Mouse (Mus musculus) spleen, adult 12 weeks (tissue): ENCODE measurements around the gene Gm29609.
"Not testable (repeated sequence)": the region's sequence is repeated elsewhere in the genome, so short reads cannot be mapped to it uniquely, and the experiment has no call there.

Experiments used
- DNase-seq: peaks from one replicate; pipeline ENCODE4 v3.0.0; 2022; ENCODE audit warnings: low spot score

Gene Gm29609

GRCm38 (mm10) chr5:31179766-31180630, at the start of gene Gm29609, which contains the start of gene Gtf3c2:
Gene Gm29609, minus strand, starts transcription at chr5:31179911.
Gene Gtf3c2, minus strand, starts transcription at chr5:31180144.
- DNase-seq: peak; percentile 92

DNA sequence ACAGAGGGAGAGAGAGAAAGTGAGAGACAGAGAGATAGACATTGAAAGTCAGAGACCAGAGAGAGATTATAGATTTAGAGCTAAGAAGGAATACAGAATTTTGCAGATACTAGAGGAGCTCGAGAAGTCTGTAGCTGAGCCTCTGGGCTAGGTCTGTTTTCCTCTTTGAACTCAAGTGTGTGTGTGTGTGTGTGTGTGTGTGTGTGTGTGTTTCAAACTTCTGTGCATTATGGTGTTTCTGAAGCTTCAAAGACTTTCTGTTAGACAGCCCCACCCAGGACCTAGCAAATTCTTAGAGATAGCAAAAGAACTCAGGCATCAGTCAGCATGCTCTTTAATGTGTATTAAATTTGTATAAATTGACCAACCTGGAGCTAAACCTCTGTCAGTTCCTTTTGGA, 46.9 kb upstream of the Gm29609 start:
- no peak for DNase-seq

DNA sequence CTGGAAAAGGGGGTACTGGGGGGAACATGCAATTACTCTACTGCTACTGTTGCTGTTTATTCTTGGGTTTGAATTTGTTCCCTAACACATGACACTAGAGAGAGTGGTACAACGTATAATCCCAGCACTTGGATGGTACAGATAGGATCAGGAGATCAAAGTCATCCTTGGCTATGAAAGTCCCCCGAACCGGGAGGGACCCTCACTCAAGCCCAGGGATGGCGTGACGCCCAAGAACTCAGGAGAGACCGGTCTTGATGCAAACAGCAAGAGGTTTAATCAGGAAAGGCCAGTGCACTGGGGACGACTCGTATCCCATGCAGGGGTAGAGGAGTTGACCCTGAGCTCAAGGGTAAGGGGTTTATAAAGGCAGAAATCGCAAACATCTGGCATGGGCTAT, 43.0 kb upstream of the Gm29609 start:
- DNase-seq: no peak

DNA sequence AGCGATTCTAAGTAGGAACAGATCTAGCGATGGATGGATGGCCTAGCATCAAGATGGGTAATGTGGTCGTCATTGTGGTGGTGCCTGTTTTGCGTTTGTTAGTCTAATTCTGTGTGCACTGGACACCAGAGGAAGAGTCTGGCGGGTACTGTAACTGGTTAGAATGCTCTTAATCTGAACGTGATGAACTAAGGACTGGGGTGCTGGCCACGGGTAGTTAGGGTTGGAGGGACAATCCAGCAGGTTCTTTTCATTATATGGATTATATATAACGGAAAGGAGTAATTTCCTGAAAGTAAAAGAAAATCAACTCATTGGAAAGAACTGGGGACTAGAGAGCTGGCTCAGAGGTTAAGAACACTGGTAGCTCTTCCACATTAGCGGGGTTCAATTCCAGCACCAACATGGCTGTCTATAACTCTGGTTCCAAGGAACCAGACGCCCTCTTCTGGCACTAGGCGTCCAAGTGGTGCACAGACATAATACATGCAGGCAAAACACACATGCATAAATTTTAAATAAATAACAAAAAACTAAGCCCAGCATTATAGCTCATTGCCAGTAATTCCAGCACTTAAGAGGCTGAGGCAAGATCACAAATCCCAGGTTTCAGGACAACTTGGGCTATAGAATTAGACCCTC, 41.7 kb upstream of the Gm29609 start:
- DNase-seq: no peak

DNA sequence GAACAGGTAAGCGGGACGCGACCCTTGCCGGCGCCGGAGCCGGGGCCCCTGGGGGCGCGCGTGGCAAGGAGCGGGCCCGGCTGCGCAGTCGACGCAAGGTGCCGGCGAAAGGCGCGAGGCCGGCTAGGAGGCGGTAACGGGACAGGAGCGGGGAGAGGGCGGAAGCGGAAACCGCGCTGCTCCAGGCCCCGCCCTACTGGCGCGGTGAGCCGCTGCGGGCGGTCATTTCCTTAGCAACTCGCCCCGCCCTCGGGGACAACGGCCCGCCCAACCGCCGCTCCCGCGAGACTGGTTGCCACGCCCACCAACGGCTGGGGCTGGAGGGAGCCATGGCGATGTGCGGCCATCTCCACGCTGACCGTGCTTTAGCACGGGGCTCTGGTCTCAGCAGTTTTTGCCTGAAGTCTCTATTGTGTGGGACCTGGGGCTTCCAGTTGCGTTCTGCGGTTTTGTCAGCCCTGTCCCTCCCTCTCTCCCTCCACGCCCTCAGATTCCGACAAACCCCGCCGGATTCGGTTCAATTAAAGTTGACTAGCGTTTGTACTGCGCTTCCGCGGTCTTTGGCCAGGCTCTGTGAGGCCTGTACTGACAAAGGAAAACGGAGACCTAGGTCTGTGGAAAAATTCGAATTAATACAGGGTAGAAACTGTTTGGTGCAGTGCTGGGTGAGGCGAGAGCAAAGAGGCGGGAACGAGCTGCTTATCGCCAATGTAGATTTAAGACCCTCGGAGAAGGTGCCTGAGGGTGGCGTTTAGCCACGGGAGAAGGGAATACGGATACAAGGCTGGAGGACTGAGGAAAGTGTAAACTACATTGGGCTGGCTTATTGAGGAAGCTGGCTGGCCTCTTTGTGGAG, 41.0 kb upstream of the Gm29609 start, which contains the start of gene Ppm1g:
TSS of gene Ppm1g (minus strand) at position 240 of the 856 bp plus-strand sequence.
- peak; percentile 98 for DNase-seq

DNA sequence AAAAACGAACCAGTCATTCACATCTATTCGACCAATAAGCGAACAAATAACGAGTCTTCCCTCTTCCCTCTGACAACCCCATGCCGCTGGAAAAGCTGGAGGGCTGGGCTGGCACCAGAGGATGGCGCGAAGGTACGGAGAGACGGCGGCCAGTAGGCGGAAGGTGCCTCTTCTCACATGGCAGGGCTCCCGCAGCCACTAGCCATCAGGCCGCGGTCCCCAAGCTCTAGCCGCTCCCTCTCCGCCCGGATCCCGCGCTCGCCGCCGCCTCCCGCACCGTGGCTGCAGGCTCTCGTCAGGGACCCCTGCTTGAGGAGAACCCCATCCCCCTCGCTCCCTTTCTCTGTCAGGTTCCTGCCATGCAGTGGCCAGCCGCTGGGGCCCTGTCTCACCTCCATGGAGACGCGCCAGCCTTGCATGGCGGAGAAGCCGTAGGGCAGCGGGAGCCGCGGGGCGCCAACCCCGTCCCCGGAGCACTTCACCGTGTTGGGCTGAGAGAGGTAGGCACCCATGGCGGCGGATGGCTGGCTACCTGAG, 40.3 kb upstream of the Gm29609 start:
- DNase-seq: no peak

- no peak for DNase-seq
These were observed 39.8 kb upstream of the Gm29609 start for GRCm38 (mm10) chr5:31219474-31219873.

DNA sequence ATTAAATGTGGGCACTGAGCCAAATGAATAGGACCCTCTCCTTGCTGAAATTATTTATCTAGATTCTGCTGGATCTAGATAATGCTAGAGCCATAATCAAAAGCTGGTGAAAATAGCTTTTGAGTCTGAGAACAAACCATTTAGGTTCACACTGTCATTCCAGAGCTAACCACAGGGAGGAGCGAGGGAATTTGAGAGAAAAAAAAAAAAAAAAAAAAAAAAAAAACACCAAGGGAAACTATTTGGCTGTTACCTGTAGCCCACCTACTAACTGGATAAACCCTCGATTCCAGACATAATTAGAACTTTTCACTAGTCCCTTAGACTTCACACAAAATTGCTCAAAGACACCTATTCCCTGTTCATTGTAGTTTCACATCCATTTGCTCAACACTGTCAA, 39.4 kb upstream of the Gm29609 start:
- no peak for DNase-seq

DNA sequence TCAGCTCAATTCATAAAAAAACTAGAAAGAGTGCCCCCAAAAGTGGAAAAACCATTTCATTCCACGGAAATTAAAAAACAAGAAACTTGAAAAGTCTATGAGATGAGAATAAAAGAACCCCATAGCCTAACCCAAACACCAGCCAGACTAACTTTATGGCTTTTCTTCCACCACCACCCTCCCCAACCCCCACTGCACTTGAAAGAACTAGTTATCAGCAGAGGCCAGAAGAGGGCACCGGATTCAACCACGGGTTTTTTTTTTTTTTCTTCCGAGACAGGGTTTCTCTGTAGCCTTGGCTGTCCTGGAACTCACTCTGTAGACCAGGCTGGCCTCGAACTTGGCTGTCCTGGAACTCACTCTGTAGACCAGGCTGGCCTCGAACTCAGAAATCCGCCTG, 38.6 kb upstream of the Gm29609 start:
- peak; percentile 36 for DNase-seq

DNA sequence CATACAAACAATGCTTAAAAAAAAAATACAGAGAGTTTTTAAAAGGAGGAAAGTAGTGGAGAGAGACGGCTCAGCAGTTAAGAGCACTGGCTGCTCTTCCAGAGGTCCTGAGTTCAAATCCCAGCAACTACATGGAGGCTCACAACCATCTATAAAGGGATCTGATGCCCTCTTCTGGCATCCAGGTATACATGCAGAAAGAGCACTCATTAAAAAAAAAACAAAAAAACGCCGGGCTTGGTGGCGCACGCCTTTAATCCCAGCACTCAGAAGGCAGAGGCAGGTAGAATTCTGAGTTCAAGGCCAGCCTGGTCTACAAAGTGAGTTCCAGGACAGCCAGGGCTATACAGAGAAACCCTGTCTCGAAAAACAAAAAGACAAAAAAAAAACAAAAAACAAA, 36.8 kb upstream of the Gm29609 start:
- DNase-seq: not testable (repeated sequence)

DNA sequence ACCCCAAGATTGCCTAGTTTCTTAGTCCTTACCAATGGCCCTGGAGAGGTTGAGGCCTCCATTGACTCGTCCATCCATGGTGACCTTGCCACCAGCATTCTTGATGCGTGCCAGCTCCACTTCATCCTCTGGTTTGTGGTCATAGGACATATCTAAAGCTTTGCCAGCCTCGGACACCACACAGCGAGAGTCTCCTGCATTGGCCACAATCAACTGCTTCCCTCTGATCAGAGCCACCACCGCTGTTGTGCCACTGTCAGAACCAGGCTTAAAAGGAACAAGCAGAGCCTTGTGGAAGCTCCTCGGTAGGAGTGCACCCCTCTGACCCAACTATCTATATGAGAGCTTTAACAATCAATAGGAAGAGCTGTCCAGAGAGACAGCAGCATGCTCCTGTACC, 24.7 kb upstream of the Gm29609 start:
- no peak for DNase-seq

GRCm38 (mm10) chr5:31203866-31204265, 24.2 kb upstream of the Gm29609 start:
- DNase-seq: no peak

DNA sequence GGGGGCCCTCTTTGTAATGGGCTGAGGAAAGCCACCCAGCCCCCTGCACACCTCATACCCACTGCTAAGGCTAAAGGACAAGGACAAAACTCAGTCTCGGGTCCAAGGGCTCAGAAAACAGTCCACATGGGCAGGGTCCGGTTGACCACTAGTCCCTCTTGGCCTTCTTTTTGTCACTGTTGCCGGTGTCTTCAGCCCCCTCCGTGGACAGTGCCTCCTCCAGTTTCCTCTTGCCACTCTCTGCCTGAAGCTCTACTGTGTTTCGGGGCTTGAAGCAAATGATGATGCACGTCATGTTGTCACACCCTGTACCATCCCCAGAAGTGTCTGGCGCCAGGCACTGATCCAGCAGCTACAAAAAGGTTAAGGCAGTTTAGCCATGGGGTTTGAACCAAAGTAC, 23.2 kb upstream of the Gm29609 start:
- no peak for DNase-seq

DNA sequence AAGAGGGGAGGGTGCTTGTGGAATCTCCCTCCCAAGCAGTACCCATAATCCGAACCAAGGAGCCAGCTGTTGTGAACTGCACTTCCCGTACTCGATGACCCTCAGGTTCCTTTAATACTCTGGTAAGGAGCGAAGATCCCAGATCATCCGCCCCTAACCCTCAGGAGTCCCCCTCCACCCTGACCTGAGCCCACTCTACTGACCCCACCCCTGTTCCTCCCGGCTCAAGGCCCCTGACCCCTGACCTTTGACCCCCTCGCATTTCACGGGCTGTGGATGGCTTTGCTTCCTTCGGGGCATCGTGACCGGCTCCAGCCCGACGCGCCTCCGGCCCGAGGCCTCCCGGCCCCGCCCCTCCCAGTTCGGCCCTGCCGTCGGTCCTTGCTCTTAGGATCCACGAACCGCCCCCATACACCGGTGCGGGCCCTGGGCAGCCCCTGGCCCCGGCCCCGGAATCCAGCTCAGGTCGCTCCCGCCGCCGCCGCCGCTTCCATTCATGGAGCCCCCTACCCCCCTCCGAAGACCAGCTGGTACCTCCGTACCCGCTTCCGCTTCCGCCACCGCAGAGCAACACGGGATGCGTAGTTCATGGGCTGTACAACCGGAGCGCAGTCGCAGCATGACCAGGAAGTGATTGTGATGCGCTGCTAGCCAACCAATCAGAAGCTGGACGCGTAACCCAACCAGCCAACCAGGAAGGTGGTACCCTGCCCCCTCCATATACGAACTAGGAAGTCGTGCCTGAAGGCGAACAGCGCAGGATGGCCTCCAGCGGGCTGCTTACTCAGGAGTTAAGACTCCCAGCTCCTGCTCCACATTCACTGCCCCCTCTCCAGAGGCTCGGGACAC, 22.3 kb upstream of the Gm29609 start, which contains the start of gene Zfp513:
TSS of gene Zfp513 (minus strand) at position 562 of the 849 bp plus-strand sequence.
- DNase-seq: peak; percentile 88

DNA sequence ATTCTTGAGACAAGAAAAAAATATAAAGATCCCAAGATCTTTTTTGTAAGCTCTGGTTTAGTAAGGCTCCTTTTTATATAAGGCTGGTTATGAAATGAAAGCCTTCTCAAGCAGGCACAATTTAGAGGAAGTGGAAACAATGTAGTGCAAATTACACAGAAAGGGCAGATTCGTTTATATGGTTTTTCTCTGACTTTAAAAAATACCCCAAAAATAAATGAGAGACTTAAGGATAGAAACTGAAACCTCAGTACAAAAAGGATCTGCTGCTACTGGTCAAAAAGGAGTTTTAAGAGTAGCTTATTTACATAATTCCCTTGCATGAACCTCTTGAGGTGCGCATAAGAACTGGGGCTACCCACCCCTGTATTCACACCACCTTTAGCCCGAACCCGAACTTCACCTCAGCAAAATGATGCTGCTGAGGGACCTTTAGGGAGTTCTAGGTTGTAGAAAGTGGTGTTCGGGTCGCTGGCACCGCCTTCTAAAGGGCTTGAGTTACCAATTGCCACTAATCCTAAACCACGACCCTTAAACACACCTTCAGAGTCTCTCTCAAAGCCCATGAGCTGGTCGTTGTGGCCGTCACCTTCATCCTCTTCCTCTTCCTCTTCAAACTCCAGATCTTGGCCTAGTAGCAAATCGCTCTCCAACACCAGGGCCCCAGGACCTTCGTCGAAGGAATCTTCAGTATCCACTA, 21.5 kb upstream of the Gm29609 start:
- no peak for DNase-seq

DNA sequence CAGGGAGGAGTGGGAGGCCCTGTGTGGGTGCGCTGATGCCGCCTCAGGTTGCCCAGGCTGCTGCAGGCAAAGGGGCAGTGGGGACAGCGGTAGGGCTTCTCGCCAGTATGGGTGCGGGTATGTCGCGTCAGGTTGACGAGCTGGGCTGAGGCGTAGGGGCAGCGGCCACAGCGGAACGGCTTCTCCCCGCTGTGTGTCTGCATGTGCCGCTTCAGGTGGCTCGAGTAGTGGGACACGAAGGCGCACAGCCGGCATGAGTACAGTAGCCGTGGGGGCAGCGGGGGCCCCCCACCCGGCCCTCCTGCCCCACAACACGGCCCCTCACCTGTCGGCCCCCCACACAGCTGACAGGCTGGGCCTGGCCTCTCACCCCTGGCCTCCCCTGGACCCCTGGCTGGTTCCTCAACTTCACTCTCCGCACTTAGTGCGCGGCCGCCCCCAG, 20.6 kb upstream of the Gm29609 start:
- no peak for DNase-seq

- no peak for DNase-seq
These were observed 20.2 kb upstream of the Gm29609 start for GRCm38 (mm10) chr5:31199893-31200292.

DNA sequence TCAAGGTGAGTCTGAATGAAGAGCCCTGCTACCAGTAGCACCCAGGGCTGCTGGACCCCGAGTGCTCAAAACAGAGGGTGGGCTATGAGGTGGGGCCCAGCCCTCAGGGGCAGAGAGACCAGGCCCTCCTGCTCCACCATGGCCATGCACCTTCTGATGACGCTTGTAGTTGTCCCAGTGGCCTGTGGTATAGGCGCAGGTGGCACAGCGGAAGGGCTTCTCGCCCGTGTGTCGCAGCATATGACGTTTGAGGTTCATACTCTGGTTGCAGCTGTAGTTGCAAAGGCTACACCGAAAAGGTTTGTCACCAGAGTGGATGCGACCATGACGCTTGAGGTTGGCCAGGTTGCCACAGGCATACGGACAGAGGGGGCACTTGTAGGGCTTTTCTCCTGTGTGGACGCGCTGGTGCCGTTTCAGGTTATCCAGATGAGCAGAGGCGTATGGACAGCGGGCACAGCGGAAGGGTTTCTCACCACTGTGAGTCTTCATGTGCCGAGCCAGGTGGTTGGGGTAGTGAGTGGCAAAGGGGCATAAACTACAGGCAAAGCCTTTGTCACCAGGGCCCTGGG, 19.7 kb upstream of the Gm29609 start:
- no peak for DNase-seq

GRCm38 (mm10) chr5:31198616-31199320, 19.1 kb upstream of the Gm29609 start:
- no peak for DNase-seq
